Mouse (Mus musculus): Measurements from ENCODE around the gene Megf8. TPM values are rescaled to one million over a fixed set of nuclear protein-coding genes. Genes with fewer than 3 reads are reported as not detected.

The Megf8 gene
- total and polyA plus RNA-seq, 3 experiments: 21.5 to 31.7 (median 28.9) TPM

DNA sequence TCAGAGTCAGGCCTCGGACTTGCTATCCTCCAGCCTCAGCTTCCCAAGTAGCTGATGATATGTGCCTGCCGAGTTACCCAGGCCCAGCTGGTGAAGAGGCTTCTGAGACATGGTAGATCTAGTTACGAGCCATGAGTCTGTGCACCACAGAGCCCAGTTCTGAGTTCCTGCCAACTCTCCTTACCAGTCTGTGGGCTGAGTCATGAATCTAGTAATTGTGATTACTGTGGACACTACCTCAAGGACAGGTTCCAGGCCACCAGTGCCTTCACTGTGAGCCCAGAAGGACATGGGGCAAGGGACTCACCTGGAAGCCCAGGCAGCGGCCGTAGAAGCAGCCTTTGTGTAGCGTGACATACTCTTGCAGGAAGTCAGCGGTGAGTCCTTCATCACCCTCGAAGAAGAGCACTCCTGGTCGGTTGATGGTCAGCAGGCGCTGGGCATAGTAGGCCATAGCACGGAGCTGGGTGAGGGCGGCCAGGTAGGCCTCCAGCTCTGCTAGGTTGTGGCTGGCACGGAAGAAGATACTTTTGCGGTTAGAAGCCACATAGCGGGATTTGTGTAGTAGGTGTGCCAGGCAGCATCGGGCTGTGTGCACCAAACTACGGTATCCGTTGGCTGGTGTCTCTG, 71.0 kb downstream of the Megf8 start:
- H3K36me3 ChIP-seq (ENCODE audit: control insufficient read depth, insufficient read depth, low read length): peaks cover 9% of the 10 kb centered on the region; the same call in 1 of the 2 replicates
- peak overlapping the region; percentile 57 for H3K9ac ChIP-seq (ENCODE audit: low read depth, low read length)
- no peaks in the 10 kb centered on the region for H3K27me3 ChIP-seq (ENCODE audit: control insufficient read depth, insufficient read depth, low read length)
- peak overlapping the region; percentile 96 for H3K27ac ChIP-seq
- peak; percentile 33 to 36 for DNase-seq
- TF ChIP-seq EP300 (IDR thresholded peaks at IDR 0.05; ENCODE audit: insufficient read depth, low read depth, low read length) (no peak), CTCF (IDR thresholded peaks at IDR 0.05) (no peak), POLR2A (IDR thresholded peaks at IDR 0.05; ENCODE audit: insufficient read depth, low read depth, low read length) (no peak)
- peak overlapping the region; percentile 67 for H3K4me3 ChIP-seq
- H3K4me1 ChIP-seq (ENCODE audit: control insufficient read depth, insufficient read depth, low read length): peaks cover 32% of the 10 kb centered on the region
- intact Hi-C loops (cut with DNase I): loop anchor here (2.0 kb wide), 1 partner anchor 45 kb away; no protein-coding TSS in a partner anchor
- peaks cover 4% of the 10 kb centered on the region; the same call in 1 of the 2 replicates for H3K79me2 ChIP-seq (replicated peaks; ENCODE audit: control insufficient read depth, insufficient read depth, low read length)
- WGBS: 59% methylated on average over 18 of the region's 18 CpGs

DNA sequence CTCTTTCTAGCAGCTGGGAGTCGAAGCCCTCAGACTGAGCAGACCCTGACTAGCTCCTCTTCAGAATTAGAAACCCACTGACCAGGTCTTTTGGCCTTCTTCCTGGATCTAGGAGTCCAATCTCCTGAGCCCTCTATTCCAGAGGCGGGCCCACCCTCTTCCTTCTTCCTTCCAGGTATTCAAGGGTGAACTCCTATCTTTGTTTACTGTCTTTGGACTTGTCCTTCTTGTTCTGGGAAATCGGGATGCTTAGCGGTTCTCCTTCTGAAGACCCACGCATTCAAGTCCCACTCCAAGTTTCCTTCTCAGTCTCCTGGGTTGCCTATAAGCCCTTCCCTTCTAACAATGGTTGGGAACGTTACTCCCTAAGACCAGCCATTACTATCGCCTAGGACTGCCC, 72.0 kb downstream of the Megf8 start:
- intact Hi-C loops (cut with DNase I): loop anchor here (2.0 kb wide), 1 partner anchor 44 kb away; no protein-coding TSS in a partner anchor
- peak; percentile 44 to 62 for DNase-seq
- TF ChIP-seq EP300 (IDR thresholded peaks at IDR 0.05; ENCODE audit: insufficient read depth, low read depth, low read length) (peak; percentile 66; the same call in 1 of the 2 replicates), POLR2A (IDR thresholded peaks at IDR 0.05; ENCODE audit: insufficient read depth, low read depth, low read length) (peak; percentile 68), CTCF (IDR thresholded peaks at IDR 0.05) (no peak)
- Histone ChIP-seq H3K79me2 (replicated peaks; ENCODE audit: control insufficient read depth, insufficient read depth, low read length) (peaks cover 4% of the 10 kb centered on the region; the same call in 1 of the 2 replicates), H3K9ac (ENCODE audit: low read depth, low read length) (peak overlapping the region; percentile 57), H3K4me1 (ENCODE audit: control insufficient read depth, insufficient read depth, low read length) (peaks cover 35% of the 10 kb centered on the region), H3K36me3 (ENCODE audit: control insufficient read depth, insufficient read depth, low read length) (peaks cover 9% of the 10 kb centered on the region; the same call in 1 of the 2 replicates), H3K27me3 (ENCODE audit: control insufficient read depth, insufficient read depth, low read length) (no peaks in the 10 kb centered on the region), H3K4me3 (peak overlapping the region; percentile 67), H3K27ac (peak overlapping the region; percentile 96)
- 49% methylated on average over 7 of the region's 7 CpGs for WGBS

- Histone ChIP-seq H3K4me3 (peak overlapping the region; percentile 67), H3K4me1 (ENCODE audit: control insufficient read depth, insufficient read depth, low read length) (peaks cover 32% of the 10 kb centered on the region), H3K27me3 (ENCODE audit: control insufficient read depth, insufficient read depth, low read length) (no peaks in the 10 kb centered on the region), H3K79me2 (replicated peaks; ENCODE audit: control insufficient read depth, insufficient read depth, low read length) (peaks cover 5% of the 10 kb centered on the region; the same call in 1 of the 2 replicates), H3K36me3 (ENCODE audit: control insufficient read depth, insufficient read depth, low read length) (peaks cover 12% of the 10 kb centered on the region; the same call in 1 of the 2 replicates), H3K27ac (peak overlapping the region; percentile 96), H3K9ac (ENCODE audit: low read depth, low read length) (peak overlapping the region; percentile 38)
- intact Hi-C loops (cut with DNase I): no loop called here
- 26% methylated on average over 8 of the region's 8 CpGs for WGBS
- peak; percentile 81 to 88 for DNase-seq
- TF ChIP-seq CTCF (IDR thresholded peaks at IDR 0.05) (no peak), POLR2A (IDR thresholded peaks at IDR 0.05; ENCODE audit: insufficient read depth, low read depth, low read length) (peak; percentile 88), EP300 (IDR thresholded peaks at IDR 0.05; ENCODE audit: insufficient read depth, low read depth, low read length) (peak; percentile 63; the same call in 1 of the 2 replicates)
Observed at GRCm38 (mm10) chr7:25390054-25390770, 73.2 kb downstream of the Megf8 start.

DNA sequence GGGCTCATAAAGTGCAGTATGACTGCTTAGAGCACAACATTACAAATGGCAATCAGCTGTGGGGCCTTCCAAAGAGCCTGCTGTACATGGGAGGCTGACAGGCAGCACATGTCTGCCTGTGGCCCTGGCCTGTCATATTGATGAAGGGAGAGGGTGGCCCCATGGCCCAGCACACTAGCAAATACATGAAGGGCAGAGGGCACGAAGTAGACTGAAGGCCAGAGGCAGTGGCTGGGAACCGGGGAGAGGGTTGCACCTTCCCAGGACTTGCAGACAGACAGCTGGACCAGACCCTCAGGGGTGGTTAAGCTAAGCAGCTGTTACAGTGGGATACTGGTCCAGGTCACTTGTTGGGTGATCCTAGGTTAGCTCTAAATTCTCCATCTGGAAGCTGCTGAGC, 74.0 kb downstream of the Megf8 start:
- H3K4me1 ChIP-seq (ENCODE audit: control insufficient read depth, insufficient read depth, low read length): peaks cover 24% of the 10 kb centered on the region
- H3K9ac ChIP-seq (ENCODE audit: low read depth, low read length): peak overlapping the region; percentile 38; the same call in 1 of the 2 replicates
- H3K79me2 ChIP-seq (replicated peaks; ENCODE audit: control insufficient read depth, insufficient read depth, low read length): peaks cover 5% of the 10 kb centered on the region; the same call in 1 of the 2 replicates
- intact Hi-C loops (cut with DNase I): no loop called here
- DNase-seq: peak in 1 of 2 experiments; percentile 32
- peak overlapping the region; percentile 96 for H3K27ac ChIP-seq
- H3K27me3 ChIP-seq (ENCODE audit: control insufficient read depth, insufficient read depth, low read length): no peaks in the 10 kb centered on the region
- H3K4me3 ChIP-seq: no peak overlapping the region
- WGBS: 65% methylated on average over 2 of the region's 2 CpGs
- H3K36me3 ChIP-seq (ENCODE audit: control insufficient read depth, insufficient read depth, low read length): peaks cover 7% of the 10 kb centered on the region; the same call in 1 of the 2 replicates
- TF ChIP-seq CTCF (IDR thresholded peaks at IDR 0.05) (no peak), EP300 (IDR thresholded peaks at IDR 0.05; ENCODE audit: insufficient read depth, low read depth, low read length) (no peak), POLR2A (IDR thresholded peaks at IDR 0.05; ENCODE audit: insufficient read depth, low read depth, low read length) (no peak)

DNA sequence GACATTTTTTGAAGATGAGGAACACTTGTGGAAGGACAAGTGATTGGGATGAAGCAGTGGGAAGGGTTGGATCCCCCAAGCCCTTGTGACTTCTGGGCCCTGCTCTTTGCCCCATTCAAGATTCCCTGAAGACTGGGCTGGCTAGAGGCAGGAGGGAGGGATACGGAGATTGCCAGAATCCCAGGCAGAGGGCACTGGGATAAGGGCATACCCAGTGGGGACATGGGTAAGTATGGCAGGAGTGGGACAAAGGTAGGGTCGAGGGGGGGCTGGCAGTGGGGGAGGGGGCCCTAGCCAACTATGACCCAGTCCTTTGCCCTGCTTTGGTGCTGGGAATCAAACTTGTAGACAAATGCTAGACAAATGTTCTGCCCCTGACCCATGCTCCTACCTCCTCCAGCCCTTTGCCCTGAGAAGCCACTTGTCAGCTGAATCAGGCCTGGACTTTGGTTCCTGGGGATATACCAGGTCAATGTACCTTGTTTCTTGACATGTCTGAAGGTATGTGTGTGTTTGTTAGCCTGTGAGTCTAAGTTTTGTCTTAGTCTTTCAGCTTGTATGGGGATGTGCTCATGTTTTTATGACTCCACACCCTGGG, 75.0 kb downstream of the Megf8 start:
- Histone ChIP-seq H3K9ac (ENCODE audit: low read depth, low read length) (no peak overlapping the region), H3K4me1 (ENCODE audit: control insufficient read depth, insufficient read depth, low read length) (peaks cover 23% of the 10 kb centered on the region), H3K4me3 (no peak overlapping the region), H3K79me2 (replicated peaks; ENCODE audit: control insufficient read depth, insufficient read depth, low read length) (peaks cover 5% of the 10 kb centered on the region; the same call in 1 of the 2 replicates), H3K27me3 (ENCODE audit: control insufficient read depth, insufficient read depth, low read length) (no peaks in the 10 kb centered on the region), H3K27ac (peak overlapping the region; percentile 26), H3K36me3 (ENCODE audit: control insufficient read depth, insufficient read depth, low read length) (peaks cover 7% of the 10 kb centered on the region; the same call in 1 of the 2 replicates)
- no peak for DNase-seq
- 69% methylated on average over 2 of the region's 2 CpGs for WGBS
- intact Hi-C loops (cut with DNase I): no loop called here
- TF ChIP-seq EP300 (IDR thresholded peaks at IDR 0.05; ENCODE audit: insufficient read depth, low read depth, low read length): no peak
- TF ChIP-seq POLR2A (IDR thresholded peaks at IDR 0.05; ENCODE audit: insufficient read depth, low read depth, low read length): no peak
- no peak for TF ChIP-seq CTCF (IDR thresholded peaks at IDR 0.05)

All from heart, adult 2 months (tissue).